In the genomic region with DNA sequence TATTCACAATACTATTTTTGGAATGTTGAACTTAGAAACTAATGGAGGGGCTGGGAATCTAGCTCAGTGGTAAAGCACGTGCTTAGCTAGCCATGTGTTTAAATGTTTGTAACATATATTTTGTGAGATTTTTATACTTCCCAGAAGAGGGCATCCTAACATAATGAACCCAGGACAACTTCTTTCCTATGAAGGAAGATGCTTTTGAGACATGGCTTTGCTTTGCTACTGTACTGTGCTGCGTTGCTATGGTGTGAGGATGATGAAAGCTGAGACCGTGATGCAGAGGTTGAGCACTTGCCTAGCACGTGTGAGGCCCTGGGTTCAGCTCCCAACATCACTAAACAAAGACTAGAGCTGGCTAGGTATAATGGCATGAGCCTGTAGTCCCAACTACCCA, we compare ENCODE assay signal across 17 mouse cellular contexts. TPM values are rescaled to one million over a fixed set of nuclear protein-coding genes. Genes with fewer than 3 reads are reported as not detected.
A peak's percentile ranks its signal among the peaks of the same experiment; 100 is the strongest.
DNase-seq lines count a peak whose midpoint lies in the region; ATAC-seq and TF ChIP-seq lines count a peak whose summit lies in the region.
"Had no signal": no experiment of that assay in that cellular context is flagged by ENCODE, and none has a peak within 500 bp of the region (broad histone marks: within the 10 kb centered on the region; RNA-seq: fewer than 3 reads in every experiment).

No protein-coding gene starts in this region.

- no peak for TF ChIP-seq EP300 in liver, postnatal 0 days (IDR thresholded peaks at IDR 0.05; ENCODE audit: low read depth)
- no peak for TF ChIP-seq EP300 in CH12.LX (IDR thresholded peaks at IDR 0.05; ENCODE audit: low read length)

- peak; percentile 14; the same call in 1 of the 2 replicates for TF ChIP-seq CTCF in gastrocnemius, adult 2 months (IDR thresholded peaks at IDR 0.05)
- TF ChIP-seq CTCF in liver, postnatal 0 days (IDR thresholded peaks at IDR 0.05; ENCODE audit: low read depth), result peak; percentile 25
- peak in 1 of 2 experiments; percentile 45; a peak in 2 of 4 replicates for TF ChIP-seq CTCF in CH12.LX (conservative IDR thresholded peaks at IDR 0.05 in 1 of 2, IDR thresholded peaks at IDR 0.05 in 1 of 2; ENCODE audit: low read depth in 2 of 2, low read length in 2 of 2)
- TF ChIP-seq CTCF in cortical plate, adult 2 months (IDR thresholded peaks at IDR 0.05; ENCODE audit: extremely low read depth, insufficient read depth, low read length), result 0 out of 2 replicates have a peak, but pooled peaks have one; percentile 10

- no peak for ATAC-seq in liver, postnatal 0 days
- no peak for ATAC-seq in liver, embryonic 11.5 days (replicated peaks; ENCODE audit: low FRiP score)
- no peak for ATAC-seq in CD4-positive, CD25-positive, alpha-beta regulatory T cell, adult 4 months

- H3K4me1 ChIP-seq in liver, postnatal 0 days (ENCODE audit: insufficient read depth), result no peaks in the 10 kb centered on the region
- H3K4me1 ChIP-seq in liver, embryonic 11.5 days (replicated peaks; ENCODE audit: control insufficient read depth, insufficient read depth, low read length), result peaks cover 7% of the 10 kb centered on the region; the same call in 1 of the 2 replicates
- peaks cover 0 to 12% of the 10 kb centered on the region in 2 experiments; a peak in 2 of 4 replicates for H3K4me1 ChIP-seq in CH12.LX (ENCODE audit: control insufficient read depth in 1 of 2, insufficient read depth in 2 of 2)
- no peaks in the 10 kb centered on the region for H3K4me1 ChIP-seq in cortical plate, adult 2 months (ENCODE audit: control insufficient read depth, insufficient read depth, low read length)
- H3K4me1 ChIP-seq: embryonic facial prominence, embryonic 12.5 days; limb, embryonic 12.5 days had no signal

- H3K27me3 ChIP-seq in liver, postnatal 0 days (ENCODE audit: insufficient read depth, low read length), result no peaks in the 10 kb centered on the region
- no peaks in the 10 kb centered on the region for H3K27me3 ChIP-seq in liver, embryonic 11.5 days (replicated peaks; ENCODE audit: control insufficient read depth, insufficient read depth, low read length)
- H3K27me3 ChIP-seq in CH12.LX (replicated peaks), result no peaks in the 10 kb centered on the region
- H3K27me3 ChIP-seq: embryonic facial prominence, embryonic 12.5 days; heart, embryonic 12.5 days; limb, embryonic 12.5 days had no signal

- TF ChIP-seq POLR2A in CH12.LX (IDR thresholded peaks at IDR 0.05; ENCODE audit: low read depth, low read length), result no peak
- no peak for TF ChIP-seq POLR2A in cortical plate, adult 2 months (IDR thresholded peaks at IDR 0.05; ENCODE audit: extremely low read depth, insufficient read depth, low read length)

- WGBS in liver, postnatal 0 days (ENCODE audit: insufficient replicate concordance), result 87% methylated on average over 4 of the region's 4 CpGs
- 77% methylated on average over 4 of the region's 4 CpGs for WGBS in liver, embryonic 11.5 days

- no peak for DNase-seq in gastrocnemius, adult 2 months
- DNase-seq in gastrocnemius, adult 18-20 months (ENCODE audit: low spot score), result no peak
- DNase-seq in liver, postnatal 0 days, result no peak
- no peak for DNase-seq in liver, embryonic 11.5 days (ENCODE audit: low spot score)
- DNase-seq in CH12.LX (ENCODE audit: extremely low read depth), result no peak
- DNase-seq: adrenal gland, adult 2 months; cerebellum, adult 11-12 months; spleen, adult 18-20 months had no signal

- no peak overlapping the region for H3K4me2 ChIP-seq in liver, postnatal 0 days (ENCODE audit: low read depth, low read length)
- no peak overlapping the region for H3K4me2 ChIP-seq in liver, embryonic 11.5 days
- no peak overlapping the region for H3K4me2 ChIP-seq in CH12.LX (ENCODE audit: insufficient read depth, low read depth, poor library complexity, severe bottlenecking)
- H3K4me2 ChIP-seq: embryonic facial prominence, embryonic 12.5 days; heart, embryonic 12.5 days; limb, embryonic 12.5 days; midbrain, embryonic 11.5 days had no signal

- no peak overlapping the region for H3K4me3 ChIP-seq in gastrocnemius, adult 2 months
- no peak overlapping the region for H3K4me3 ChIP-seq in liver, postnatal 0 days (ENCODE audit: low read depth, low read length)
- H3K4me3 ChIP-seq in liver, embryonic 11.5 days (ENCODE audit: low read depth, low read length), result no peak overlapping the region
- H3K4me3 ChIP-seq in CH12.LX (replicated peaks in 1 of 3; ENCODE audit: low read depth in 2 of 3, low read length in 2 of 3, poor library complexity in 1 of 3), result no peak overlapping the region
- no peak overlapping the region for H3K4me3 ChIP-seq in cortical plate, adult 2 months (ENCODE audit: insufficient read depth, low read length)
- H3K4me3 ChIP-seq: embryonic facial prominence, embryonic 12.5 days; heart, embryonic 12.5 days; limb, embryonic 12.5 days; myocyte had no signal

- H3K9me3 ChIP-seq in liver, postnatal 0 days (ENCODE audit: low read length), result no peaks in the 10 kb centered on the region
- no peaks in the 10 kb centered on the region for H3K9me3 ChIP-seq in liver, embryonic 11.5 days (ENCODE audit: control insufficient read depth, low read length)
- H3K9me3 ChIP-seq in CH12.LX (replicated peaks; ENCODE audit: low read length), result no peaks in the 10 kb centered on the region
- H3K9me3 ChIP-seq: embryonic facial prominence, embryonic 12.5 days; G1E; heart, embryonic 12.5 days; limb, embryonic 12.5 days had no signal

- peaks cover 36% of the 10 kb centered on the region for H3K36me3 ChIP-seq in liver, postnatal 0 days (replicated peaks; ENCODE audit: insufficient read depth, low read length)
- peaks cover 19% of the 10 kb centered on the region for H3K36me3 ChIP-seq in liver, embryonic 11.5 days (ENCODE audit: control insufficient read depth, insufficient read depth, low read length)
- peaks cover 25 to 64% of the 10 kb centered on the region in 2 experiments for H3K36me3 ChIP-seq in CH12.LX (replicated peaks in 1 of 2; ENCODE audit: control insufficient read depth in 1 of 2, insufficient read depth in 1 of 2, low read length in 1 of 2)

- H3K79me2 ChIP-seq in CH12.LX (replicated peaks; ENCODE audit: control insufficient read depth, extremely low read depth, insufficient read depth, poor library complexity, severe bottlenecking), result peaks cover 8% of the 10 kb centered on the region; the same call in 1 of the 2 replicates

- H3K27ac ChIP-seq in gastrocnemius, adult 2 months, result no peak overlapping the region
- no peak overlapping the region for H3K27ac ChIP-seq in liver, postnatal 0 days (ENCODE audit: low read depth)
- no peak overlapping the region for H3K27ac ChIP-seq in liver, embryonic 11.5 days (ENCODE audit: low read depth, low read length)
- no peak overlapping the region for H3K27ac ChIP-seq in CH12.LX (ENCODE audit: insufficient read depth, low read depth)
- no peak overlapping the region for H3K27ac ChIP-seq in cortical plate, adult 2 months (ENCODE audit: insufficient read depth, low read length)
- H3K27ac ChIP-seq: embryonic facial prominence, embryonic 12.5 days; limb, embryonic 12.5 days; liver, embryonic 14.5 days had no signal

- peak; percentile 60 for TF ChIP-seq RAD21 in CH12.LX (IDR thresholded peaks at IDR 0.05; ENCODE audit: low read depth, low read length)

- intact Hi-C loops in gastrocnemius, adult 2 months (cut with DNase I), result loop anchor here (10.0 kb wide), 1 partner anchor 114 kb away; no protein-coding TSS in a partner anchor

- in situ Hi-C loops in CH12.LX (cut with MboI; ENCODE audit: low pct_ligation_motif_present, low pct_unique_long_range_greater_than_20kb, low sequenced_read_pairs), result loop anchor here (10.0 kb wide), 1 partner anchor 264 kb away; no protein-coding TSS in a partner anchor

- dilution Hi-C loops in CH12.LX (cut with MboI; ENCODE audit: extremely low pct_ligation_motif_present, extremely low pct_unique_long_range_greater_than_20kb, low sequenced_read_pairs), result no loop called here

- no peak overlapping the region for H3K9ac ChIP-seq in liver, postnatal 0 days (replicated peaks)
- H3K9ac ChIP-seq in liver, embryonic 11.5 days (ENCODE audit: low read depth, low read length), result no peak overlapping the region
- H3K9ac ChIP-seq in CH12.LX (ENCODE audit: insufficient read depth, low read depth), result no peak overlapping the region
- H3K9ac ChIP-seq: embryonic facial prominence, embryonic 12.5 days; heart, embryonic 12.5 days; limb, embryonic 12.5 days; liver, embryonic 14.5 days had no signal

TF ChIP-seq in CH12.LX, 34 proteins besides CTCF, POLR2A, EP300 and RAD21:
- TF ChIP-seq ZC3H11A (IDR thresholded peaks at IDR 0.05; ENCODE audit: low read depth, low read length), result 0 out of 2 replicates have a peak, but pooled peaks have one; percentile 5
- TF ChIP-seq SMC3 (IDR thresholded peaks at IDR 0.05; ENCODE audit: low read depth, low read length), result peak; percentile 40
- no peak for TF ChIP-seq ZMIZ1 (IDR thresholded peaks at IDR 0.05; ENCODE audit: low read depth, low read length)

RNA-seq across cellular contexts. Expression of a gene that starts 43.4 kb away (rescaled TPM):
- 10 to 100 TPM; 10.8 to 13.0 TPM for total RNA-seq in gastrocnemius, adult 2 months (2021)
- total RNA-seq in gastrocnemius, adult 18-20 months (2021), result 10 to 100 TPM in 1 of 2 experiments, 1 to 10 TPM in 1; 9.8 to 10.8 TPM
- 15.5 and 17.3 TPM in 2 replicates for polyA plus RNA-seq in liver, postnatal 0 days (2015; fragmentation: Nextera tagmentation; extraction: Ambion mirVana)
- polyA plus RNA-seq in liver, embryonic 11.5 days (2014; fragmentation: Nextera tagmentation; extraction: Ambion mirVana), result 64.8 and 72.5 TPM in 2 replicates
- total RNA-seq in CH12.LX (2012; rRNA removed) (51.3 and 58.8 TPM in 2 replicates), CH12.LX (2014; rRNA removed) (62.9 and 74.6 TPM in 2 replicates)
- polyA plus RNA-seq in CH12.LX (2012; ENCODE audit: insufficient read length, low read depth), result 41.3 and 43.6 TPM in 2 replicates
- 26.2 and 26.7 TPM in 2 replicates for polyA plus RNA-seq in cortical plate, adult 2 months (2012; rRNA removed)
- polyA plus RNA-seq in CD4-positive, CD25-positive, alpha-beta regulatory T cell, adult 4 months (2017; shearing (Covaris generic)), result 100 to 1,000 TPM in 1 of 2 experiments, 10 to 100 TPM in 1; 75.3 to 103 TPM
